8 mouse cellular contexts compared by ENCODE assay signal in genomic region chr12:104845707-104846106, GRCm38 (mm10). TPM values are rescaled to one million over a fixed set of nuclear protein-coding genes. Genes with fewer than 3 reads are reported as not detected.
A peak's percentile ranks its signal among the peaks of the same experiment; 100 is the strongest.
DNase-seq lines count a peak whose midpoint lies in the region; ATAC-seq and TF ChIP-seq lines count a peak whose summit lies in the region.

No protein-coding gene starts in this region.

- H3K9ac ChIP-seq in liver, postnatal 0 days (replicated peaks) = 0 out of 2 replicates have a peak overlapping the region, but pooled peaks have one; percentile 32
- peak overlapping the region; percentile 47 for H3K9ac ChIP-seq in stomach, postnatal 0 days (ENCODE audit: low read length)

- H3K9me3 ChIP-seq in liver, postnatal 0 days (ENCODE audit: low read length) = no peaks in the 10 kb centered on the region
- H3K9me3 ChIP-seq in stomach, postnatal 0 days (ENCODE audit: control insufficient read depth, low read length) = no peaks in the 10 kb centered on the region

- H3K27ac ChIP-seq in liver, postnatal 0 days (ENCODE audit: low read depth) = no peak overlapping the region
- peak overlapping the region; percentile 53 for H3K27ac ChIP-seq in stomach, postnatal 0 days (replicated peaks)

- 0 out of 2 replicates have a peak, but pooled peaks have one; percentile 20 for ATAC-seq in liver, postnatal 0 days
- peak; percentile 86 for ATAC-seq in stomach, postnatal 0 days (ENCODE audit: low FRiP score, low TSS enrichment)
- ATAC-seq in erythroblast, adult 5-6 weeks (replicated peaks; ENCODE audit: low FRiP score, poor library complexity, severe bottlenecking) = no peak

- H3K27me3 ChIP-seq in liver, postnatal 0 days (ENCODE audit: insufficient read depth, low read length) = no peaks in the 10 kb centered on the region
- no peaks in the 10 kb centered on the region for H3K27me3 ChIP-seq in stomach, postnatal 0 days (ENCODE audit: control insufficient read depth, insufficient read depth, low read length)

- peak overlapping the region; percentile 8; the same call in 1 of the 2 replicates for H3K4me3 ChIP-seq in liver, postnatal 0 days (ENCODE audit: low read depth, low read length)
- peak overlapping the region; percentile 31 for H3K4me3 ChIP-seq in stomach, postnatal 0 days (ENCODE audit: low read depth, low read length)

- H3K36me3 ChIP-seq in liver, postnatal 0 days (replicated peaks; ENCODE audit: insufficient read depth, low read length) = no peaks in the 10 kb centered on the region
- H3K36me3 ChIP-seq in stomach, postnatal 0 days (ENCODE audit: control insufficient read depth, insufficient read depth, low read length) = no peaks in the 10 kb centered on the region

- no peak for TF ChIP-seq CTCF in liver, postnatal 0 days (IDR thresholded peaks at IDR 0.05; ENCODE audit: low read depth)
- no peak for TF ChIP-seq CTCF in stomach, postnatal 0 days (IDR thresholded peaks at IDR 0.05; ENCODE audit: low read depth)

- peaks cover 24% of the 10 kb centered on the region for H3K4me1 ChIP-seq in liver, postnatal 0 days (ENCODE audit: insufficient read depth)
- peaks cover 10% of the 10 kb centered on the region for H3K4me1 ChIP-seq in stomach, postnatal 0 days (replicated peaks; ENCODE audit: control insufficient read depth, insufficient read depth)

- no peak for TF ChIP-seq EP300 in liver, postnatal 0 days (IDR thresholded peaks at IDR 0.05; ENCODE audit: low read depth)
- TF ChIP-seq EP300 in stomach, postnatal 0 days (optimal IDR thresholded peaks at IDR 0.05) = no peak

- peak overlapping the region; percentile 60 for H3K4me2 ChIP-seq in liver, postnatal 0 days (ENCODE audit: low read depth, low read length)
- peak overlapping the region; percentile 53 for H3K4me2 ChIP-seq in stomach, postnatal 0 days (replicated peaks; ENCODE audit: low read depth)

- DNase-seq in adrenal gland, postnatal 14 days = peak; percentile 32
- no peak for DNase-seq in adrenal gland, adult 8-10 months
- DNase-seq in forelimb bud, embryonic 11.5 days (ENCODE audit: low read depth, low spot score) = peak; percentile 49
- peak; percentile 72 for DNase-seq in kidney, adult 11 months
- peak; percentile 36 for DNase-seq in liver, postnatal 0 days
- peak; percentile 88 for DNase-seq in stomach, postnatal 0 days (ENCODE audit: low spot score)
- no peak for DNase-seq in right cerebral cortex, adult 18-20 months

- 6% methylated on average over 11 of the region's 11 CpGs for WGBS in liver, postnatal 0 days (ENCODE audit: insufficient replicate concordance)
- 2% methylated on average over 11 of the region's 11 CpGs for WGBS in stomach, postnatal 0 days

RNA-seq across cellular contexts. Expression of gene Clmn, which starts 19.2 kb away (rescaled TPM):
- 7.5 and 14.3 TPM in 2 replicates for total RNA-seq in adrenal gland, postnatal 14 days (2021)
- total RNA-seq in adrenal gland, adult 8-10 months (2022) = 10 to 100 TPM; 12.7 to 15.3 (median 14.2) TPM
- 1.9 and 2.5 TPM in 2 replicates for polyA plus RNA-seq in liver, postnatal 0 days (2015; fragmentation: Nextera tagmentation; extraction: Ambion mirVana)
- 5.5 and 8.0 TPM in 2 replicates for polyA plus RNA-seq in stomach, postnatal 0 days (2015; fragmentation: Nextera tagmentation; extraction: Ambion mirVana)
- not detected in 2 replicates for total RNA-seq in erythroblast, adult 5-6 weeks (2015; ENCODE audit: low replicate concordance)
- total RNA-seq in erythroblast, adult 5-6 weeks (2017; ENCODE audit: low replicate concordance) = 0.14 TPM in 1 of 2 replicates, not detected in the other

Comparison
In these comparisons a context has a peak if more than half of its experiments do, and no peak if none do; other contexts are left out.
1. DNase-seq: peak in adrenal gland, postnatal 14 days (single experiment), forelimb bud, embryonic 11.5 days (single experiment), kidney, adult 11 months (single experiment), liver, postnatal 0 days (single experiment) and stomach, postnatal 0 days (single experiment); none in adrenal gland, adult 8-10 months (single experiment) and right cerebral cortex, adult 18-20 months (single experiment).